Mouse (Mus musculus): ENCODE data around the gene Spred2. TPM values are rescaled to one million over a fixed set of nuclear protein-coding genes. Genes with fewer than 3 reads are reported as not detected.

Spred2 gene
- polyA plus RNA-seq, 1 experiment from 2014 or later: 8.5 TPM

DNA sequence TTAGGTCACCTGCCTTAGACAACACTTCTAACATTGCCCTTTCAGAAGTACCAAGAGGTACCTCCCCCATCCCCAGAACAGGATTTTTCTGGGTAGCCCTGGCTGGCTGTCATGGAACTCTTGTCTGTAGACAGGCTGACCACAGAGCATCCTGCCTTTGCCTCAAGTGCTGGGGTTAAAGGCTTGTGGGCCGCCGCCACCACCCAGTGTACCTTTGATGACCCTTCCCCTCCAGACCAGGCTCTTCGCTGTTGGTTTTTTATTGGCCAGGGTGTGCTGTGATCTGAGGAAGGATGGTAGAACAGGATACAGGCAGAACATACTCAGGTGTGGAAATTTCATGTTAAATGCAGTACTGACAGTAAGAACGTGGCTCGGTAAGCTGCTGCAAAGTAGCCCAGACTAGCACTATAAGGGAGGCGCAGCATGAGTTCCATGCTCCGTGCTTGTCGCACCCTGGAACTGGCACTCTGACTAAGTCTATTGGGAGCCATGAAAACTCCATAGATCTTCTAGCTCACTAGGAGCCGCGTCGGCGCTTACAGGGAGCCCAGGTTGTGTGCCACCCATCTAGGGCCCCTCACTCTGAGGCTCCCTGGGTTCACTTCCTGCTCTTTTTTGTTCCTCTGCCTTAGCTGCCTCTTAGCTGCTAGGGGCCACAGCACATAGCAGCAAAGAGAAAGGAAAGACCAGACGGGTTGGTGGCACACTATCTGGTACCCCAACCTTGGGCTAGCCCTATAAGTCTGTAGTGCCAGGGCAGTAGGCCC is 65.2 kb downstream of the Spred2 start:
- Histone ChIP-seq H3K9me3 (replicated peaks; ENCODE audit: low read length) (no peaks in the 10 kb centered on the region), H3K36me3 (ENCODE audit: insufficient read depth, low read length) (no peaks in the 10 kb centered on the region), H3K4me1 (replicated peaks; ENCODE audit: insufficient read depth, low read length) (peaks cover 63% of the 10 kb centered on the region), H3K27me3 (ENCODE audit: insufficient read depth, low read length) (no peaks in the 10 kb centered on the region), H3K27ac (peak overlapping the region; percentile 70; the same call in 1 of the 2 replicates), H3K4me2 (ENCODE audit: low read length) (no peak overlapping the region), H3K4me3 (replicated peaks; ENCODE audit: low read depth, low read length) (no peak overlapping the region), H3K9ac (ENCODE audit: low read depth, low read length) (0 out of 2 replicates have a peak overlapping the region, but pooled peaks have one; percentile 20)
- ATAC-seq (replicated peaks; ENCODE audit: low FRiP score, low read depth): 0 out of 2 replicates have a peak, but pooled peaks have one; percentile 1
- WGBS: 82% methylated on average over 13 of the region's 13 CpGs
- TF ChIP-seq CTCF (IDR thresholded peaks at IDR 0.05; ENCODE audit: low read depth): no peak
- DNase-seq (ENCODE audit: low spot score): no peak

GRCm38 (mm10) chr11:19990731-19991130 is 66.6 kb downstream of the Spred2 start:
- no peaks in the 10 kb centered on the region for H3K36me3 ChIP-seq (ENCODE audit: insufficient read depth, low read length)
- H3K4me1 ChIP-seq (replicated peaks; ENCODE audit: insufficient read depth, low read length): peaks cover 64% of the 10 kb centered on the region
- DNase-seq (ENCODE audit: low spot score): no peak
- no peaks in the 10 kb centered on the region for H3K27me3 ChIP-seq (ENCODE audit: insufficient read depth, low read length)
- no peaks in the 10 kb centered on the region for H3K9me3 ChIP-seq (replicated peaks; ENCODE audit: low read length)
- no peak overlapping the region for H3K4me3 ChIP-seq (replicated peaks; ENCODE audit: low read depth, low read length)
- no peak overlapping the region for H3K27ac ChIP-seq
- no peak overlapping the region for H3K9ac ChIP-seq (ENCODE audit: low read depth, low read length)
- no peak for ATAC-seq (replicated peaks; ENCODE audit: low FRiP score, low read depth)
- no peak overlapping the region for H3K4me2 ChIP-seq (ENCODE audit: low read length)
- 48% methylated on average over 2 of the region's 2 CpGs for WGBS
- TF ChIP-seq CTCF (IDR thresholded peaks at IDR 0.05; ENCODE audit: low read depth): no peak

GRCm38 (mm10) chr11:19991303-19991976 is 67.3 kb downstream of the Spred2 start:
- H3K27ac ChIP-seq: peak overlapping the region; percentile 70
- no peaks in the 10 kb centered on the region for H3K9me3 ChIP-seq (replicated peaks; ENCODE audit: low read length)
- DNase-seq (ENCODE audit: low spot score) (peak; percentile 85), ATAC-seq (replicated peaks; ENCODE audit: low FRiP score, low read depth) (no peak)
- no peaks in the 10 kb centered on the region for H3K27me3 ChIP-seq (ENCODE audit: insufficient read depth, low read length)
- no peak overlapping the region for H3K9ac ChIP-seq (ENCODE audit: low read depth, low read length)
- H3K4me1 ChIP-seq (replicated peaks; ENCODE audit: insufficient read depth, low read length): peaks cover 57% of the 10 kb centered on the region
- TF ChIP-seq CTCF (IDR thresholded peaks at IDR 0.05; ENCODE audit: low read depth): no peak
- 44% methylated on average over 12 of the region's 12 CpGs for WGBS
- 0 out of 2 replicates have a peak overlapping the region, but pooled peaks have one; percentile 10 for H3K4me2 ChIP-seq (ENCODE audit: low read length)
- no peak overlapping the region for H3K4me3 ChIP-seq (replicated peaks; ENCODE audit: low read depth, low read length)
- H3K36me3 ChIP-seq (ENCODE audit: insufficient read depth, low read length): no peaks in the 10 kb centered on the region

DNA sequence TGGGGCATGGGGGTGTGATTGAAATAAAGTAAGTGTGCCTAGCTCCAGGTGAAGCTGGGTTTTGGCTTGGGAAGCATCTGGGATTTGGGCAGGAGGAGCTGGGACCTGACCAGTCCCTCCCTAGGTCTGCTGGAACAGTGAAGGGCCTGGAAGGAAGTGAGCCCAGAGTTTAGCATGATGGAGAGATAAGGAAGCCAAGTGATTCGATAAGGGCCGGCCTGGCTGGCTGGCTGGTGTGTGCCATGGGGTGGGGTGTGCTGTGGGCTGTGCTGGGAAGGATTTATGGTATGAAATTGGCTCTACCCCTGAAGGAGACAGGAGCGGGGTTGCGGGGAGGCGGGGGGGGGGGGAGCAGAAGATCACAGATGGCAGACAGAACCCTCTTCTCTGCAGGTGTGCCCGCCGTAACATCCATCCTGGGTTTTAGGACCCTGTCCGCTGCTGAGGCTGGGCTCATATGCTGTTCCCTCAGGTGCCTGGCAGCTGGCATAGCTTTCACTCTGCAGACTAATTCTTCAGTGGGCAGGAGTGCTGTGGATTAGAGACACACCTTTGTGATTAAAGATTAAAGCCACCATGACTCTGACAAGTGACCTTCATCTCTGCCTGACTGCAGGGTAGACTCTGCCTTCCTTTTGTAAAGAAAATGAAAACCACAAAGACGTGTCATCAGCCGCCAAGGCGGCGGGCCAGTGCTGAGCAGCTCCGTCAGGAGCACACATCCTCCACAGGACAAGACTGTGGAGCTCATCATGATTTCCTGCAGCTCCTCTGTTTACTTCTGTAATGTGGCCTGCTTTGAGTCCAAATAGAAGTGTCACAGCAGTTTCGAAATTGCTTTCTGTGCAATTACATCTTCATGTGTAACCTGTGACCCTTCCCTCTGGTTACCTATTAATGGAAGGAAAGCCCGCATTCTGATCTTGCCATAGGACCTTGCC is 68.4 kb downstream of the Spred2 start:
- 50% methylated on average over 14 of the region's 15 CpGs for WGBS
- no peak for TF ChIP-seq CTCF (IDR thresholded peaks at IDR 0.05; ENCODE audit: low read depth)
- Histone ChIP-seq H3K9ac (ENCODE audit: low read depth, low read length) (no peak overlapping the region), H3K4me2 (ENCODE audit: low read length) (no peak overlapping the region), H3K4me3 (replicated peaks; ENCODE audit: low read depth, low read length) (no peak overlapping the region), H3K4me1 (replicated peaks; ENCODE audit: insufficient read depth, low read length) (peaks cover 47% of the 10 kb centered on the region), H3K36me3 (ENCODE audit: insufficient read depth, low read length) (no peaks in the 10 kb centered on the region), H3K27me3 (ENCODE audit: insufficient read depth, low read length) (no peaks in the 10 kb centered on the region), H3K9me3 (replicated peaks; ENCODE audit: low read length) (no peaks in the 10 kb centered on the region), H3K27ac (peak overlapping the region; percentile 57; the same call in 1 of the 2 replicates)
- ATAC-seq (replicated peaks; ENCODE audit: low FRiP score, low read depth) (no peak), DNase-seq (ENCODE audit: low spot score) (no peak)

DNA sequence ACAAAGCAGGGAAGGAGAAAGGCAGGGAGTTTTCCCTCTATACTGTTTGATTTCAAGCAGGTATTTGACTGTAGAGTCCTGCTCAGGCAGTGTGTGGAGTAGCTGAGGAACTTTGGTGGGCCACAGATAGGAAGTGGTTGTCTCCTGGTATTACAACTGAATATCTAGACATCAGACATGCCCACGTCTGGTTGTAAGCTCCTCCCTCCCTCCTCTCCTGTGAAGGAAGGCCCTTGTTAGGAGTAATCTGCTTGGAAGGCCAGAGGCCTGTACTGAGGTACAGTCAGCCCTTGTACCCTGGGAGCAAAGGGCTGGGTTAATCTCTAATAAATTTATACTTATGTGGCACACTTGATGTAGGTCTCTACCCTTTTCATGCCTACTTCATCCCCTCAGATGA is 69.6 kb downstream of the Spred2 start:
- Histone ChIP-seq H3K9ac (ENCODE audit: low read depth, low read length) (0 out of 2 replicates have a peak overlapping the region, but pooled peaks have one; percentile 13), H3K4me3 (replicated peaks; ENCODE audit: low read depth, low read length) (no peak overlapping the region), H3K27ac (no peak overlapping the region), H3K4me2 (ENCODE audit: low read length) (no peak overlapping the region), H3K4me1 (replicated peaks; ENCODE audit: insufficient read depth, low read length) (peaks cover 43% of the 10 kb centered on the region), H3K36me3 (ENCODE audit: insufficient read depth, low read length) (0 out of 2 replicates have a peak, but pooled peaks cover 4% of the 10 kb centered on the region), H3K9me3 (replicated peaks; ENCODE audit: low read length) (no peaks in the 10 kb centered on the region), H3K27me3 (ENCODE audit: insufficient read depth, low read length) (no peaks in the 10 kb centered on the region)
- no peak for TF ChIP-seq CTCF (IDR thresholded peaks at IDR 0.05; ENCODE audit: low read depth)
- no peak for DNase-seq (ENCODE audit: low spot score)
- ATAC-seq (replicated peaks; ENCODE audit: low FRiP score, low read depth): peak; percentile 55
- 37% methylated on average over 1 of the region's 1 CpGs for WGBS
